Mouse (Mus musculus): ENCODE results near the gene Ccdc33. TPM values are rescaled to one million over a fixed set of nuclear protein-coding genes. Genes with fewer than 3 reads are reported as not detected.

Ccdc33 gene
- total and polyA plus RNA-seq, 2 experiments from 2014 or later, result 0.52 to 0.75 TPM

- Histone ChIP-seq H3K36me3 (ENCODE audit: insufficient read depth, low read length) (no peaks in the 10 kb centered on the region), H3K9me3 (ENCODE audit: low read length) (no peaks in the 10 kb centered on the region), H3K4me2 (ENCODE audit: low read depth, low read length) (no peak overlapping the region), H3K4me1 (ENCODE audit: insufficient read depth, low read length) (peaks cover 9% of the 10 kb centered on the region; the same call in 1 of the 2 replicates), H3K27ac (no peak overlapping the region), H3K4me3 (ENCODE audit: low read length) (no peak overlapping the region), H3K9ac (replicated peaks; ENCODE audit: low read length) (no peak overlapping the region), H3K27me3 (ENCODE audit: insufficient read depth, low read length) (no peaks in the 10 kb centered on the region)
- peak; percentile 57 for DNase-seq (ENCODE audit: low spot score)
- ATAC-seq, result no peak
- WGBS, result 53% methylated on average over 2 of the region's 2 CpGs
- no peak for TF ChIP-seq CTCF (IDR thresholded peaks at IDR 0.05; ENCODE audit: low read depth)
Observed at GRCm38 (mm10) chr9:58012935-58013334, 105.7 kb downstream of the Ccdc33 start.

GRCm38 (mm10) chr9:58012486-58012885 lies 106.1 kb downstream of the Ccdc33 start:
- 67% methylated on average over 2 of the region's 2 CpGs for WGBS
- Histone ChIP-seq H3K4me3 (ENCODE audit: low read length) (no peak overlapping the region), H3K27me3 (ENCODE audit: insufficient read depth, low read length) (no peaks in the 10 kb centered on the region), H3K27ac (no peak overlapping the region), H3K9me3 (ENCODE audit: low read length) (no peaks in the 10 kb centered on the region), H3K9ac (replicated peaks; ENCODE audit: low read length) (no peak overlapping the region), H3K4me2 (ENCODE audit: low read depth, low read length) (no peak overlapping the region), H3K4me1 (ENCODE audit: insufficient read depth, low read length) (peaks cover 9% of the 10 kb centered on the region; the same call in 1 of the 2 replicates), H3K36me3 (ENCODE audit: insufficient read depth, low read length) (no peaks in the 10 kb centered on the region)
- no peak for TF ChIP-seq CTCF (IDR thresholded peaks at IDR 0.05; ENCODE audit: low read depth)
- DNase-seq (ENCODE audit: low spot score) (no peak), ATAC-seq (no peak)

GRCm38 (mm10) chr9:58011552-58011951 lies 107.1 kb downstream of the Ccdc33 start:
- H3K4me2 ChIP-seq (ENCODE audit: low read depth, low read length), result no peak overlapping the region
- H3K9me3 ChIP-seq (ENCODE audit: low read length), result no peaks in the 10 kb centered on the region
- no peak for ATAC-seq
- no peak overlapping the region for H3K9ac ChIP-seq (replicated peaks; ENCODE audit: low read length)
- WGBS, result 88% methylated on average over 8 of the region's 8 CpGs
- TF ChIP-seq CTCF (IDR thresholded peaks at IDR 0.05; ENCODE audit: low read depth), result no peak
- H3K4me1 ChIP-seq (ENCODE audit: insufficient read depth, low read length), result peaks cover 9% of the 10 kb centered on the region; the same call in 1 of the 2 replicates
- H3K4me3 ChIP-seq (ENCODE audit: low read length), result no peak overlapping the region
- no peak overlapping the region for H3K27ac ChIP-seq
- H3K36me3 ChIP-seq (ENCODE audit: insufficient read depth, low read length), result no peaks in the 10 kb centered on the region
- no peaks in the 10 kb centered on the region for H3K27me3 ChIP-seq (ENCODE audit: insufficient read depth, low read length)
- no peak for DNase-seq (ENCODE audit: low spot score)

GRCm38 (mm10) chr9:58011027-58011426 lies 107.6 kb downstream of the Ccdc33 start:
- Histone ChIP-seq H3K9me3 (ENCODE audit: low read length) (no peaks in the 10 kb centered on the region), H3K4me1 (ENCODE audit: insufficient read depth, low read length) (peaks cover 9% of the 10 kb centered on the region; the same call in 1 of the 2 replicates), H3K4me3 (ENCODE audit: low read length) (no peak overlapping the region), H3K27me3 (ENCODE audit: insufficient read depth, low read length) (no peaks in the 10 kb centered on the region), H3K27ac (no peak overlapping the region), H3K36me3 (ENCODE audit: insufficient read depth, low read length) (no peaks in the 10 kb centered on the region), H3K4me2 (ENCODE audit: low read depth, low read length) (no peak overlapping the region), H3K9ac (replicated peaks; ENCODE audit: low read length) (no peak overlapping the region)
- TF ChIP-seq CTCF (IDR thresholded peaks at IDR 0.05; ENCODE audit: low read depth), result no peak
- WGBS, result 57% methylated on average over 7 of the region's 7 CpGs
- DNase-seq (ENCODE audit: low spot score) (no peak), ATAC-seq (no peak)

GRCm38 (mm10) chr9:58009588-58009987 lies 109.0 kb downstream of the Ccdc33 start:
- TF ChIP-seq CTCF (IDR thresholded peaks at IDR 0.05; ENCODE audit: low read depth), result peak; percentile 40
- DNase-seq (ENCODE audit: low spot score), result peak; percentile 31
- 44% methylated on average over 3 of the region's 3 CpGs for WGBS
- ATAC-seq, result no peak
- no peaks in the 10 kb centered on the region for H3K36me3 ChIP-seq (ENCODE audit: insufficient read depth, low read length)
- H3K9ac ChIP-seq (replicated peaks; ENCODE audit: low read length), result no peak overlapping the region
- no peak overlapping the region for H3K4me2 ChIP-seq (ENCODE audit: low read depth, low read length)
- H3K4me3 ChIP-seq (ENCODE audit: low read length), result no peak overlapping the region
- no peak overlapping the region for H3K27ac ChIP-seq
- H3K27me3 ChIP-seq (ENCODE audit: insufficient read depth, low read length), result no peaks in the 10 kb centered on the region
- H3K9me3 ChIP-seq (ENCODE audit: low read length), result no peaks in the 10 kb centered on the region
- peaks cover 9% of the 10 kb centered on the region; the same call in 1 of the 2 replicates for H3K4me1 ChIP-seq (ENCODE audit: insufficient read depth, low read length)

GRCm38 (mm10) chr9:58009015-58009362 lies 109.6 kb downstream of the Ccdc33 start:
- H3K9me3 ChIP-seq (ENCODE audit: low read length), result no peaks in the 10 kb centered on the region
- TF ChIP-seq CTCF (IDR thresholded peaks at IDR 0.05; ENCODE audit: low read depth), result no peak
- peak overlapping the region; percentile 31; the same call in 1 of the 2 replicates for H3K9ac ChIP-seq (replicated peaks; ENCODE audit: low read length)
- under 1% methylated on average over 6 of the region's 6 CpGs for WGBS
- DNase-seq (ENCODE audit: low spot score) (peak; percentile 93), ATAC-seq (peak; percentile 92)
- peaks cover 9% of the 10 kb centered on the region; the same call in 1 of the 2 replicates for H3K4me1 ChIP-seq (ENCODE audit: insufficient read depth, low read length)
- peak overlapping the region; percentile 38 for H3K4me2 ChIP-seq (ENCODE audit: low read depth, low read length)
- H3K27ac ChIP-seq, result peak overlapping the region; percentile 75
- no peaks in the 10 kb centered on the region for H3K27me3 ChIP-seq (ENCODE audit: insufficient read depth, low read length)
- H3K36me3 ChIP-seq (ENCODE audit: insufficient read depth, low read length), result no peaks in the 10 kb centered on the region
- H3K4me3 ChIP-seq (ENCODE audit: low read length), result no peak overlapping the region

GRCm38 (mm10) chr9:58008336-58009014 lies 110.1 kb downstream of the Ccdc33 start:
- peak overlapping the region; percentile 31; the same call in 1 of the 2 replicates for H3K9ac ChIP-seq (replicated peaks; ENCODE audit: low read length)
- DNase-seq (ENCODE audit: low spot score), result no peak
- 46% methylated on average over 12 of the region's 12 CpGs for WGBS
- no peak overlapping the region for H3K4me3 ChIP-seq (ENCODE audit: low read length)
- H3K27ac ChIP-seq, result peak overlapping the region; percentile 75
- H3K27me3 ChIP-seq (ENCODE audit: insufficient read depth, low read length), result no peaks in the 10 kb centered on the region
- H3K9me3 ChIP-seq (ENCODE audit: low read length), result no peaks in the 10 kb centered on the region
- H3K4me1 ChIP-seq (ENCODE audit: insufficient read depth, low read length), result peaks cover 9% of the 10 kb centered on the region; the same call in 1 of the 2 replicates
- H3K4me2 ChIP-seq (ENCODE audit: low read depth, low read length), result peak overlapping the region; percentile 38
- H3K36me3 ChIP-seq (ENCODE audit: insufficient read depth, low read length), result no peaks in the 10 kb centered on the region
- no peak for TF ChIP-seq CTCF (IDR thresholded peaks at IDR 0.05; ENCODE audit: low read depth)
- ATAC-seq, result peak; percentile 76

All from hindbrain, postnatal 0 days (tissue).